Mouse (Mus musculus) thymus, adult 2 months (tissue): ENCODE results near the gene Csnk1e. TPM values are rescaled to one million over a fixed set of nuclear protein-coding genes. Genes with fewer than 3 reads are reported as not detected.

Source experiments
- DNase-seq: peaks from one replicate; pipeline ENCODE4 v3.0.0; 2021
- H3K27ac ChIP-seq: fragments of 200-500 bp; 2 replicates; pipeline ENCODE4 v1.5.1; 2012; ENCODE audit warnings: low read length, control low read depth; ENCODE audit not compliant: control insufficient read depth, insufficient read depth
- H3K27me3 ChIP-seq: fragments of 200-500 bp; 2 replicates; pipeline ENCODE4 v1.6.1; 2012; ENCODE audit warnings: mild to moderate bottlenecking, low read length, moderate library complexity, mixed read lengths; ENCODE audit not compliant: control insufficient read depth, insufficient read depth
- H3K36me3 ChIP-seq: fragments of 200-500 bp; 2 replicates; pipeline ENCODE4 v1.6.1; 2012; ENCODE audit warnings: mild to moderate bottlenecking, low read length, moderate library complexity; ENCODE audit not compliant: control insufficient read depth, insufficient read depth
- H3K4me1 ChIP-seq: fragments of 200-500 bp; replicated peaks from 2 replicates; pipeline ENCODE4 v1.6.1; 2012; ENCODE audit warnings: low read length; ENCODE audit not compliant: control insufficient read depth, insufficient read depth
- H3K4me3 ChIP-seq: fragments of 200-500 bp; 2 replicates; pipeline ENCODE4 v1.5.1; 2012; ENCODE audit warnings: mild to moderate bottlenecking, low read length, control low read depth, moderate library complexity; ENCODE audit not compliant: control insufficient read depth, insufficient read depth
- CTCF ChIP-seq: fragments of 200-500 bp; IDR thresholded peaks from 2 replicates; pipeline ENCODE4 v1.5.1; 2012; ENCODE audit warnings: mild to moderate bottlenecking, control low read depth, low read length, moderate library complexity, borderline replicate concordance; ENCODE audit not compliant: control insufficient read depth, poor library complexity, insufficient read depth; ENCODE audit errors: extremely low read depth
- POLR2A ChIP-seq: fragments of 200-500 bp; IDR thresholded peaks from 2 replicates; pipeline ENCODE4 v1.6.1; 2012; ENCODE audit warnings: mild to moderate bottlenecking, low read length, control low read depth, moderate library complexity; ENCODE audit not compliant: control insufficient read depth, poor library complexity, insufficient read depth; ENCODE audit errors: extremely low read depth
- WGBS: fragments of 180-500 bp; shearing (Covaris S2); methylation state at CpG from one replicate; pipeline ENCODE4 v1.1.7; 2018; 5-methylcytosine and 5-hydroxymethylcytosine counted together
- polyA plus RNA-seq: library from polyadenylated mRNA; depleted of rRNA; stranded (reverse); fragments of >200 nt; gene quantifications from 2 replicates; pipeline ENCODE4 v1.2.3, GENCODE M21; 2012; rRNA removed

Gene Csnk1e
- polyA plus RNA-seq, 1 experiment, result 155 TPM

DNA sequence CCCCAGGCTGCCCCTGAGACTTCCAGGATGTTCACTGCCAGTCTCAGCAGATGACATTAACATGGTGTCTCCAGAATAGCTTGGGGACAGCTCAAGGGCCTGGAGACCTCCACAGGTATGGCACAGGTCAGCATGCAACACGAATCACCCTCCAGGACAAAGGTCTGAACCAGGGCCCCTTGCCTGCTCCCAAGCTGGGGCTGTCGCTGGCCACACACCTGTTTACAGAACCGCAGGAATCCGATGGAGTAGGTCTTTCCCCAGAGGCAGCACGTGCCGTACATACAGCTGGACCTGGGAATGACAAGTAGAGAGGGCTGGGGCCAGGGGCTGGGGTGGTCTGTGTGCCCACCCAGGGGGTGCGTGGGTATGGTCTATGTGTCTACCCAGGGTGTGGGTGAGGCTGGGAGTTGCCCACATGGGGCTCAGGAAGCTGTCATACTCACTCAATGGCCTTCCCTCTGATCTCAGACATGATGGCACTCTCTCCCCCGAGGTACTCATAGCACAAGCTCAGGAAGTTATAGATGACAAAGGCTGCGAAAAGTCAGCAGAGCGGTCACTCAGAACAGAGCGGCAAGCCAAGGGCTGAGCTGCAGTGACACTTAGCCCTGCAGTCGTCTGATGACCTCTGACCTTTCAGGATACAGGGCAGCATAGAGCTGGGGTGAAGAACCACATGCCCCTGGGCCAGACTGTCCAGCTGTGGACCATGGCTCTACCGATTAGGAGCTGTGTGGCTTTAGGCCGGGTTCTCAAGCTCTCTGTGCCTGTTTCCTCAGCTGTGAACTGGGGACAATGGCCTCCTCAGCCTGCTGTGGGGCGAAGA, 85.7 kb downstream of the Csnk1e start:
- Histone ChIP-seq H3K27ac (no peak overlapping the region), H3K36me3 (peaks cover 12% of the 10 kb centered on the region)
- TF ChIP-seq CTCF (no peak), POLR2A (no peak)

DNA sequence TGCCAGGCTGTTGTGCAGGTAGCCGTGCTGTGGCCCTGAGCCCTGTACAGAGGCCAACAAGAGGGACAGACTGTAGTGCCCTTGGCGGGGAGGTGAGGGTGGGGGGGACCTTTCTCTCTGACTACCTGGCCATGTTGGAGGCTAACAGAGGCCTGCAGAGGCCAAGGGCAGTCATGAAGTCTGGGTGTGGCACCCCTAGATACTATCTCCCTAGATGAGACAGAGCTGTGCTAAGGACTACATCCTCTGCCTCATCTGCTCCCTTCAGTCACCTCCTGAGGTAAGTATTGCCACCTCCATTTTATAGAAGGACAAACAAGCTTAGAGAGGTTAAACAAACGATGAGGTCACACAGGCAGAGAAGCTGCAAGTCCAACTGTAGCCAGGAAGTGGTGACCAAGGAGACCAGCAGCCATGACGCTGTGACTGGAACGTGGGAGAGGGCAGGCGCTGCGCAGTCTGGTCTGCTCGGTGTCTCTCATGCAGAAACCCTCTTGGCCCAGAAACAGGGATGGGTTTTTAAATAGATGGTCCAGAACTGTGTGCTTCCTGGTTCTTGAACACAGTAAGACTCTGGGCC, 86.4 kb downstream of the Csnk1e start:
- no peak overlapping the region for H3K27ac ChIP-seq

More for the DNA sequence above, 85.7 kb downstream of the Csnk1e start:
- H3K4me1 ChIP-seq, result peaks cover 11% of the 10 kb centered on the region
- no peaks in the 10 kb centered on the region for H3K27me3 ChIP-seq
- no peak for DNase-seq
- WGBS, result 90% methylated on average over 15 of the region's 15 CpGs
- no peak overlapping the region for H3K4me3 ChIP-seq

DNA sequence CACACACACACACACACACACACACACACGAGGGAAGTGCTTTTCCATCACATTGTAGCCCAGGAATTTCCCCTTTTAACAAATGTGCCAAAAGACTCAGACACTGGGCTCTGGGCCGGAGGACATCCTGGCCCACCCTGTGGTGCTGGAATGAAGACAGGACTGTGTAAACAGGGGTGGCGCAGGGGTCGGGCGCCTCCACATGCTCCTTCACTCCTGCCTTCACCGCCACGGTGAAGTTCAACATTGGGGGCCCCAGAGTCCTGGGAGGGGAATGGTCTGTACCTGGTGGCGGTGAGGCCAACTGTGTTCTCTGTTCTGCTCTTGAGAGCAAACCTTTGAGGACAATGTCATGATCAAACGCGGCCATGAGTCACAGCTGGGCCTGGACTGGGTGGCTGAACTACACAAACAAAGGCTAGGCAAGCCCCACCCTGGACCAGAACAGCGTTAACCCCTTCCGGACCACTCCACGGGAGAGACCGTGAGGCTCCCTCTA, 87.0 kb downstream of the Csnk1e start:
- Histone ChIP-seq H3K4me3 (no peak overlapping the region), H3K27me3 (no peaks in the 10 kb centered on the region), H3K4me1 (no peaks in the 10 kb centered on the region), H3K36me3 (peaks cover 12% of the 10 kb centered on the region), H3K27ac (no peak overlapping the region)
- no peak for TF ChIP-seq CTCF
- 88% methylated on average over 14 of the region's 14 CpGs for WGBS
- DNase-seq, result no peak

More for the DNA sequence above, 86.4 kb downstream of the Csnk1e start:
- DNase-seq, result no peak
- TF ChIP-seq CTCF (no peak), POLR2A (no peak)
- 92% methylated on average over 8 of the region's 8 CpGs for WGBS
- Histone ChIP-seq H3K4me1 (peaks cover 4% of the 10 kb centered on the region), H3K27me3 (no peaks in the 10 kb centered on the region), H3K4me3 (no peak overlapping the region), H3K36me3 (peaks cover 12% of the 10 kb centered on the region)

Other genes with a start within 250 kb of the Csnk1e start
- gene Pick1, start 226.4 kb downstream of the Csnk1e start, polyA plus RNA-seq, result 27.1 and 27.7 TPM in 2 replicates
- gene Gm49486, start 226.2 kb downstream of the Csnk1e start, polyA plus RNA-seq, result 0.11 and 0.24 TPM in 2 replicates
- 0.15 TPM in 1 of 2 replicates, not detected in the other for gene Slc16a8, start 200.8 kb downstream of the Csnk1e start, polyA plus RNA-seq
- gene Baiap2l2, start 170.0 kb downstream of the Csnk1e start, polyA plus RNA-seq, result 0.68 and 2.9 TPM in 2 replicates
- gene Pla2g6, start 127.2 kb downstream of the Csnk1e start, polyA plus RNA-seq, result 65.2 and 71.4 TPM in 2 replicates
- 7.4 and 8.1 TPM in 2 replicates for gene Maff, start 108.9 kb downstream of the Csnk1e start, polyA plus RNA-seq
- 225 and 303 TPM in 2 replicates for gene Tmem184b, start 52.0 kb downstream of the Csnk1e start, polyA plus RNA-seq
- gene Kcnj4, start 49.7 kb upstream of the Csnk1e start, polyA plus RNA-seq, result not detected in 2 replicates
- 2.0 and 3.4 TPM in 2 replicates for gene Kdelr3, start 60.8 kb upstream of the Csnk1e start, polyA plus RNA-seq
- 526 and 554 TPM in 2 replicates for gene Ddx17, start 91.2 kb upstream of the Csnk1e start, polyA plus RNA-seq
- gene Dmc1, start 149.5 kb upstream of the Csnk1e start, polyA plus RNA-seq, result 0.74 and 1.1 TPM in 2 replicates
- gene Fam227a, start 203.4 kb upstream of the Csnk1e start, polyA plus RNA-seq, result 1.0 and 1.2 TPM in 2 replicates
- 16.0 and 17.9 TPM in 2 replicates for gene Cby1, start 203.6 kb upstream of the Csnk1e start, polyA plus RNA-seq
- 51.7 and 65.2 TPM in 2 replicates for gene Tomm22, start 215.3 kb upstream of the Csnk1e start, polyA plus RNA-seq
- gene Josd1, start 232.4 kb upstream of the Csnk1e start, polyA plus RNA-seq, result 23.8 and 30.5 TPM in 2 replicates
- gene Gtpbp1, start 235.3 kb upstream of the Csnk1e start, polyA plus RNA-seq, result 91.3 and 114 TPM in 2 replicates